Mouse (Mus musculus) cerebellum, adult 2 months (tissue): ENCODE measurements at regions not wholly inside any gene's neighbourhood (a gene's known extent, or its start where the extent isn't known, plus 50 kb on each side); places are given as distances from the start of the nearest gene placed in this dataset.
A peak's percentile ranks its signal among the peaks of the same experiment; 100 is the strongest.

Experiments
- DNase-seq, 2 experiments: peaks; one replicate each; pipeline ENCODE4 v3.0.0; 2021
- H3K27ac ChIP-seq: fragments of 200-500 bp; 2 replicates; pipeline ENCODE4 v1.5.1; 2012; ENCODE audit warnings: low read length, control low read depth, inconsistent platforms; ENCODE audit not compliant: insufficient read depth
- H3K27me3 ChIP-seq: fragments of 200-500 bp; 2 replicates; pipeline ENCODE4 v1.6.1; 2012; ENCODE audit warnings: inconsistent platforms, mild to moderate bottlenecking, low read length, moderate library complexity; ENCODE audit not compliant: control insufficient read depth, insufficient read depth
- H3K4me1 ChIP-seq: fragments of 200-500 bp; 2 replicates; pipeline ENCODE4 v1.6.1; 2011; ENCODE audit warnings: low read length; ENCODE audit not compliant: control insufficient read depth, insufficient read depth
- H3K4me3 ChIP-seq: fragments of 200-500 bp; replicated peaks from 2 replicates; pipeline ENCODE3; 2011; ENCODE audit warnings: mild to moderate bottlenecking, low read depth, low read length, control low read depth; ENCODE audit not compliant: insufficient read depth
- CTCF ChIP-seq: fragments of 200-500 bp; IDR thresholded peaks from 2 replicates; pipeline ENCODE4 v1.5.1; 2011; ENCODE audit warnings: low read depth, mild to moderate bottlenecking, control low read depth, low read length, moderate library complexity, borderline replicate concordance; ENCODE audit not compliant: insufficient read depth
- POLR2A ChIP-seq: fragments of 200-500 bp; IDR thresholded peaks from 2 replicates; pipeline ENCODE4 v1.6.1; 2011; ENCODE audit warnings: low read length, control low read depth, borderline replicate concordance; ENCODE audit not compliant: insufficient read depth
- WGBS: fragments of 180-500 bp; shearing (Covaris S2); methylation state at CpG from one replicate; pipeline ENCODE4 v1.1.7; 2018; 5-methylcytosine and 5-hydroxymethylcytosine counted together

GRCm38 (mm10) chr14:105542090-105542485 lies 283.7 kb downstream of the Ndfip2 start:
- WGBS = 72% methylated on average over 8 of the region's 8 CpGs
- Histone ChIP-seq H3K4me3 (no peak overlapping the region), H3K27me3 (no peaks in the 10 kb centered on the region), H3K27ac (no peak overlapping the region), H3K4me1 (no peaks in the 10 kb centered on the region)
- no peak for TF ChIP-seq POLR2A
- DNase-seq = no peak

GRCm38 (mm10) chr14:105532168-105532745 lies 273.9 kb downstream of the Ndfip2 start:
- WGBS = 78% methylated on average over 10 of the region's 10 CpGs
- H3K27me3 ChIP-seq = no peaks in the 10 kb centered on the region
- no peak for TF ChIP-seq CTCF
- no peak for TF ChIP-seq POLR2A
- H3K4me3 ChIP-seq = no peak overlapping the region
- no peak overlapping the region for H3K27ac ChIP-seq
- DNase-seq = no peak
- no peaks in the 10 kb centered on the region for H3K4me1 ChIP-seq

GRCm38 (mm10) chr14:105528107-105528506 lies 269.7 kb downstream of the Ndfip2 start:
- Histone ChIP-seq H3K27me3 (no peaks in the 10 kb centered on the region), H3K4me3 (no peak overlapping the region), H3K27ac (no peak overlapping the region), H3K4me1 (no peaks in the 10 kb centered on the region)
- TF ChIP-seq CTCF = no peak
- TF ChIP-seq POLR2A = no peak
- DNase-seq = no peak
- 84% methylated on average over 6 of the region's 6 CpGs for WGBS

GRCm38 (mm10) chr14:105523849-105524248 lies 265.5 kb downstream of the Ndfip2 start:
- Histone ChIP-seq H3K27ac (no peak overlapping the region), H3K4me3 (no peak overlapping the region), H3K4me1 (no peaks in the 10 kb centered on the region), H3K27me3 (no peaks in the 10 kb centered on the region)
- TF ChIP-seq POLR2A (no peak), CTCF (no peak)
- 87% methylated on average over 4 of the region's 4 CpGs for WGBS
- DNase-seq = no peak

- 83% methylated on average over 1 of the region's 1 CpGs for WGBS
- TF ChIP-seq CTCF (no peak), POLR2A (no peak)
- Histone ChIP-seq H3K4me1 (no peaks in the 10 kb centered on the region), H3K27ac (no peak overlapping the region), H3K27me3 (no peaks in the 10 kb centered on the region), H3K4me3 (no peak overlapping the region)
- no peak for DNase-seq
Measured at GRCm38 (mm10) chr14:105522279-105522678, 263.9 kb downstream of the Ndfip2 start.

- no peak overlapping the region for H3K27ac ChIP-seq
- no peaks in the 10 kb centered on the region for H3K4me1 ChIP-seq
- DNase-seq = no peak
- whole genome bisulfite sequencing = 78% methylated on average over 7 of the region's 7 CpGs
- H3K27me3 ChIP-seq = no peaks in the 10 kb centered on the region
- TF ChIP-seq CTCF = no peak
- no peak overlapping the region for H3K4me3 ChIP-seq
Measured at GRCm38 (mm10) chr14:105518706-105519105, 260.3 kb downstream of the Ndfip2 start.

- Histone ChIP-seq H3K27me3 (no peaks in the 10 kb centered on the region), H3K27ac (no peak overlapping the region), H3K4me3 (no peak overlapping the region), H3K4me1 (no peaks in the 10 kb centered on the region)
- no peak for DNase-seq
- 80% methylated on average over 9 of the region's 9 CpGs for WGBS
- no peak for TF ChIP-seq POLR2A
- no peak for TF ChIP-seq CTCF
Measured at GRCm38 (mm10) chr14:105514413-105514812, 256.0 kb downstream of the Ndfip2 start.

GRCm38 (mm10) chr14:105512914-105513677 lies 254.7 kb downstream of the Ndfip2 start:
- no peaks in the 10 kb centered on the region for H3K27me3 ChIP-seq
- no peak overlapping the region for H3K4me3 ChIP-seq
- H3K27ac ChIP-seq = no peak overlapping the region
- TF ChIP-seq POLR2A = no peak
- TF ChIP-seq CTCF = no peak
- peak in 1 of 2 experiments; percentile 39 for DNase-seq
- 51% methylated on average over 12 of the region's 12 CpGs for WGBS
- H3K4me1 ChIP-seq = no peaks in the 10 kb centered on the region
